Mouse (Mus musculus) heart, postnatal 0 days (tissue): ENCODE measurements around the gene Tmem129. TPM values are rescaled to one million over a fixed set of nuclear protein-coding genes. Genes with fewer than 3 reads are reported as not detected.

Experiments used
- ATAC-seq: fragments of 200-750 bp; cut with Nextera tagmentation; 2 replicates; pipeline ENCODE4 v1.8.0; 2017; ENCODE audit warnings: low read depth, moderate number of reproducible peaks, moderate library complexity; ENCODE audit not compliant: insufficient read depth
- DNase-seq: peaks from one replicate; pipeline ENCODE4 v3.0.0-alpha.2; 2016; ENCODE audit warnings: low spot score
- H3K27ac ChIP-seq: fragments of 300-500 bp; sonication (generic); 2 replicates; pipeline ENCODE4 v1.5.1; 2014; ENCODE audit warnings: low read depth, mild to moderate bottlenecking
- H3K27me3 ChIP-seq: fragments of 300-500 bp; sonication (generic); 2 replicates; pipeline ENCODE4 v1.6.1; 2014; ENCODE audit warnings: low read length, mixed read lengths; ENCODE audit not compliant: control insufficient read depth, insufficient read depth
- H3K36me3 ChIP-seq: fragments of 300-500 bp; sonication (generic); replicated peaks from 2 replicates; pipeline ENCODE4 v1.6.1; 2014; ENCODE audit warnings: low read length, mixed read lengths; ENCODE audit not compliant: control insufficient read depth, insufficient read depth
- H3K4me1 ChIP-seq: fragments of 300-500 bp; sonication (generic); 2 replicates; pipeline ENCODE4 v1.6.1; 2014; ENCODE audit warnings: antibody characterized with exemption; ENCODE audit not compliant: control insufficient read depth, insufficient read depth
- H3K4me2 ChIP-seq: fragments of 300-500 bp; sonication (generic); 2 replicates; pipeline ENCODE4 v1.6.1; 2014; ENCODE audit warnings: low read depth, mild to moderate bottlenecking, low read length, moderate library complexity
- H3K4me3 ChIP-seq: fragments of 300-500 bp; sonication (generic); 2 replicates; pipeline ENCODE4 v1.5.1; 2014; ENCODE audit warnings: low read depth, low read length
- H3K9ac ChIP-seq: fragments of 300-500 bp; sonication (generic); replicated peaks from 2 replicates; pipeline ENCODE4 v1.6.1; 2014; ENCODE audit warnings: low read depth, low read length, mixed read lengths
- H3K9me3 ChIP-seq: fragments of 300-500 bp; sonication (generic); replicated peaks from 2 replicates; pipeline ENCODE4 v1.6.1; 2016; ENCODE audit warnings: low read length; ENCODE audit not compliant: control insufficient read depth
- CTCF ChIP-seq: IDR thresholded peaks from 2 replicates; pipeline ENCODE4 v1.5.1; 2016; ENCODE audit warnings: antibody characterized with exemption, control low read depth, low read depth
- EP300 ChIP-seq: IDR thresholded peaks from 2 replicates; pipeline ENCODE4 v1.6.1; 2016; ENCODE audit warnings: antibody characterized with exemption, low read depth
- WGBS: fragments of 180-500 bp; shearing (Covaris S2); extraction: QIAGEN DNeasy Blood & Tissue Kit; methylation state at CpG from one replicate; pipeline ENCODE4 v1.1.7; 2014; 5-methylcytosine and 5-hydroxymethylcytosine counted together
- polyA plus RNA-seq: library from polyadenylated mRNA; unstranded; fragments of >200 nt; fragmentation: Nextera tagmentation; extraction: Ambion mirVana; gene quantifications from 2 replicates; pipeline ENCODE4 v1.2.1, GENCODE M21; 2015
- total RNA-seq: library from RNA; depleted of rRNA; stranded (reverse); fragments of >200 nt; gene quantifications from 2 replicates; pipeline ENCODE4 v1.2.3, GENCODE M21; 2014; ENCODE audit warnings: low replicate concordance

The Tmem129 gene
- total and polyA plus RNA-seq, 2 experiments from 2014 or later: 23.8 to 57.9 TPM

GRCm38 (mm10) chr5:33627968-33628367 lies 30.2 kb downstream of the Tmem129 start:
- Histone ChIP-seq H3K36me3 (peaks cover 6% of the 10 kb centered on the region; the same call in 1 of the 2 replicates), H3K4me3 (peak overlapping the region; percentile 79), H3K4me1 (peaks cover 8% of the 10 kb centered on the region), H3K9me3 (no peaks in the 10 kb centered on the region), H3K4me2 (peak overlapping the region; percentile 90), H3K27ac (no peak overlapping the region), H3K27me3 (no peaks in the 10 kb centered on the region), H3K9ac (no peak overlapping the region)
- no peak for TF ChIP-seq CTCF
- no peak for TF ChIP-seq EP300
- WGBS: 12% methylated on average over 4 of the region's 4 CpGs
- ATAC-seq: no peak
- peak; percentile 33 for DNase-seq

DNA sequence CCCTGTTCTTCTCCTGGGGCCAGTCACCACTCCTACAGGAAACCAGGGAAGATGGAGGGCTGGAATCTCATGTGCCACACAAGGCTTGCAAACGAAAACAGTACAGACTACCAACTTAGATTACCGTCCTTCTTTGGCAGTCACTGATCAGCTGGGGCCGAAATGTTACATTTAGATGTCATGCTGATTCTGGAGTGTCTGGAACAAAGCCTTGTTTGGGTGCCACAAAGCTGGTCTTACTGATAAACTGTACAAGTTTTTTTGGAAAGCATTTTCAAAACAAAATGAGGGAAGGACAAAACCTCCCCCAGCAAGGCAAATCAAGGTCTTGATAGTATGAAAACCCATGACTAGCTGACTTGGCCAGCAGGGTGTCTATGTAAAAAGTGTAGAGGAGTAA lies 34.5 kb downstream of the Tmem129 start:
- Histone ChIP-seq H3K4me2 (no peak overlapping the region), H3K27ac (no peak overlapping the region), H3K9ac (no peak overlapping the region), H3K4me1 (peaks cover 8% of the 10 kb centered on the region), H3K9me3 (no peaks in the 10 kb centered on the region), H3K27me3 (no peaks in the 10 kb centered on the region), H3K36me3 (peaks cover 6% of the 10 kb centered on the region; the same call in 1 of the 2 replicates), H3K4me3 (no peak overlapping the region)
- DNase-seq: no peak
- TF ChIP-seq EP300 (no peak), CTCF (no peak)
- ATAC-seq: no peak
- WGBS: 67% methylated on average over 3 of the region's 3 CpGs

DNA sequence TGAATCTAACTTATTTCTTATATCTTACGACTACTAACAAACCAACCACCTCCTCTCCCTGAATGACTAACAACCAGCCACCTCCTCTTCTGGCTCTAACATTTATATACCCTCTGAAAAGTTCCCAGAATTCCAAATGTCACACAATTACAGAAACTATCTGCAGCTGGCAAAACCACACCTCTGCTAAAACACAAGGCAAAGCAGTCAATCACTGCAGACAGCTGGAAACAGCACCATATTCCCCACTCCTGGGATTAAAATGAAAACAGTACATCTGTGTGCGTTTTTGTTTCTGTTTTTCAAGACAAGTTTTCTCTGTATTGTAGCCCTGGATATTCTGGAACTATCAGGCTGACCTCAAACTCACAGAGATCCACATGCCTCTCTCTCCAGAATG lies 35.5 kb downstream of the Tmem129 start:
- TF ChIP-seq EP300: no peak
- TF ChIP-seq CTCF: no peak
- H3K27ac ChIP-seq: no peak overlapping the region
- H3K36me3 ChIP-seq: peaks cover 6% of the 10 kb centered on the region; the same call in 1 of the 2 replicates
- H3K4me1 ChIP-seq: peaks cover 1% of the 10 kb centered on the region
- no peak overlapping the region for H3K4me3 ChIP-seq
- H3K4me2 ChIP-seq: no peak overlapping the region
- ATAC-seq (no peak), DNase-seq (no peak)
- WGBS: 89% methylated on average over 2 of the region's 2 CpGs
- no peaks in the 10 kb centered on the region for H3K9me3 ChIP-seq
- no peaks in the 10 kb centered on the region for H3K27me3 ChIP-seq
- no peak overlapping the region for H3K9ac ChIP-seq

GRCm38 (mm10) chr5:33614391-33614790 lies 43.8 kb downstream of the Tmem129 start:
- no peak overlapping the region for H3K9ac ChIP-seq
- WGBS: 65% methylated on average over 6 of the region's 6 CpGs
- no peaks in the 10 kb centered on the region for H3K9me3 ChIP-seq
- no peak for DNase-seq
- H3K4me2 ChIP-seq: no peak overlapping the region
- H3K27ac ChIP-seq: no peak overlapping the region
- H3K4me1 ChIP-seq: no peaks in the 10 kb centered on the region
- no peaks in the 10 kb centered on the region for H3K27me3 ChIP-seq
- TF ChIP-seq EP300 (no peak), CTCF (no peak)
- peaks cover 38% of the 10 kb centered on the region for H3K36me3 ChIP-seq
- no peak overlapping the region for H3K4me3 ChIP-seq
- ATAC-seq: no peak

DNA sequence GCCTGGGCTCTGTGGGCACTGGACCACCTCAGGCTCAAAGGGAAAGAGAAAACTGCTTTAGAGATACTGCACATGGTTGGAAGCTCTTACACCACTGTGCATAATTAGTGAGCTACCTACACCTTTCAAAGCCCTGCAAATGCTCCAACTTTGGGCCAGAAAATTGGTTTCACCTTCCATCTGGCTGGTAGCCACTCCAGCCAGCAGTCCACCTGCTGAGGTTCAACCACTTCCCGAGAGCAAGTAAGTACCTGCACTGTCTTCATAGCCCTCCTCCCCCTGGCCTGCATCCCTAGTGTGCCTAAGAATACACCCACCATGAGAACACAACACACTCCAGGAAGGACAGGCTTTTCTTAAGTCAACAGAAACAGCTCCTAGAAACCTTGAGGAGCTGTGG lies 46.4 kb downstream of the Tmem129 start:
- H3K27ac ChIP-seq: no peak overlapping the region
- DNase-seq (no peak), ATAC-seq (no peak)
- H3K27me3 ChIP-seq: no peaks in the 10 kb centered on the region
- H3K4me3 ChIP-seq: no peak overlapping the region
- WGBS: 86% methylated on average over 1 of the region's 1 CpGs
- no peaks in the 10 kb centered on the region for H3K4me1 ChIP-seq
- H3K4me2 ChIP-seq: no peak overlapping the region
- H3K9ac ChIP-seq: no peak overlapping the region
- no peak for TF ChIP-seq CTCF
- no peak for TF ChIP-seq EP300
- no peaks in the 10 kb centered on the region for H3K9me3 ChIP-seq
- peaks cover 62% of the 10 kb centered on the region for H3K36me3 ChIP-seq

DNA sequence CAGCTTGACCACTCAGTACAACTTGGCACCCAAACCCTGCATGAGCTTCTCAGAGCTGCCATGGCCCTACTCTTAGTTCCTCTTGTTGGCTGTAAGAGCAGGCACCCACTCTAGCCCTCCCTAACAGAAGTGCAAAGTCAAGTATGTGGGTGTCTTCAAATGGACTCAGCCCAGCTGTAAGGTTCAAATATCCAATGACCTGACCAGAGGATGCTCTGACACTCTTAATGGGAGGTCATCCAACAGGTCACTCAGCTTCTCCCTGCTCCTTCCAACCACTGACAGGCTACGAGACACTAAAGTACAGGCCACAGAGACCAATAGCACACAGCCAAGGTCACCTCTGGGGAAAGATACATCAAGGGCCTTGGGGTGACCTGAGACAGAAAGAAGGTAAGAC lies 49.0 kb downstream of the Tmem129 start:
- Histone ChIP-seq H3K9ac (no peak overlapping the region), H3K9me3 (no peaks in the 10 kb centered on the region), H3K4me3 (no peak overlapping the region), H3K36me3 (peaks cover 57% of the 10 kb centered on the region), H3K4me1 (no peaks in the 10 kb centered on the region), H3K27ac (no peak overlapping the region), H3K4me2 (no peak overlapping the region), H3K27me3 (no peaks in the 10 kb centered on the region)
- 91% methylated on average over 1 of the region's 1 CpGs for WGBS
- DNase-seq: no peak
- TF ChIP-seq CTCF: no peak
- no peak for TF ChIP-seq EP300
- ATAC-seq: no peak
